Mouse (Mus musculus) ES-E14 (cell line): ENCODE data around the gene Scrn1.

Experiments
- HCFC1 ChIP-seq: IDR thresholded peaks from 2 replicates; pipeline ENCODE4 v1.6.1; 2012; ENCODE audit warnings: low read length, inconsistent platforms, borderline replicate concordance; ENCODE audit not compliant: insufficient read depth
- ZC3H11A ChIP-seq: IDR thresholded peaks from 2 replicates; pipeline ENCODE4 v1.6.1; 2012; ENCODE audit warnings: low read depth, mild to moderate bottlenecking, inconsistent platforms, low read length, borderline replicate concordance
- ZNF384 ChIP-seq: IDR thresholded peaks from 2 replicates; pipeline ENCODE4 v1.6.1; 2012; ENCODE audit warnings: low read depth, low read length, inconsistent platforms

DNA sequence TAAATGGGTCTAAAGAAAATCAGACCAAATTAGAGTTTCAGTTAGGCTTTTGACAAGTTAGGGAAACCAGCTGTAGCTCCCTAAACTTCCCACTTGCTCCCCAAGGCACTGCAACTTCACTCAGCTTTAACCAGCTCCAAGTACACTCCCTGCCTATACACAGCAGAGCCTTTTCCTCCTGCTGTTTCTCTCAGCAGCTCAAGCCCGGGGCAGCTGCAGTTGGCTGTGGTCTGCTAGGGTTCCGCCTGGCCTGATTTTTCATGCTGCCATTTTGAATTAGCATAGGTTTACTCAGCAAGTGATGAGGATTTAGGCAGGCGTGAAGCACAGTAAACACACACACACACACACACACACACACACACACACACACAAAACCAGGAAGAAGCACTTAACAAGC, 1.3 kb downstream of the Scrn1 start:
- TF ChIP-seq HCFC1 (no peak), ZC3H11A (no peak), ZNF384 (no peak)
